34 mouse cellular contexts compared by ENCODE assay signal in the genomic region with DNA sequence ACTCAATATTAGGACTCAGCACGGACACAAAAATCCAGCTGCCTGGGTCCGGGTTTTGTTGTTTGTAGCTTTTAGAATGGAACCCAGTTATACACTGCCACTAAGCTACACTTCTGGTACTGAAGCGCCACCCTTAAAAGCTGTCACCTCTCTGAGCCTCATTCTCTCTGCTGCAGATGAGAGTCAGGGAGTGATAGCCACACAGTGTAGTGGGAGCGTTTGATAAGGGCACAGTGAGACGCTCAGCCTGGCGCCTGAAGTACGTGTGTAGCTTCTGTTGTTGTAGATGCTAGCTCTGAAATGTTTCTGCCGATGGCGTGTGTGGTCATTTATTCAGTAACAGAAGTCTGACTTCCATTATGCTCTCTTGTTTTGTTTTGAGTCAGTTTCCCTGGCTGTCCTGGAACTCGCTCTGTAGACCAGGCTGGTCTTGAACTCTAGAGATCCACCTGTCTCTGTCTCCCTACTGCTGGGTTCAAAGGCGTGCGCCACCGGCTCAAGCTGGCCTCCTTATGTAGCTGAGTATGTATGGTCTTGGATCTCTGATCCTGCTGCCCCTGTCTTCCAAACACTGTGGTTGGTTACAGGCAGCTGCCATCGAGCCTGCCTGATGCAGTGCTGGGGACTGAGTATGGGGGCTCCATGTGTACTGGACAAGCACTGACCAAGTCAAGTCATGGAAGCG. TPM values are rescaled to one million over a fixed set of nuclear protein-coding genes. Genes with fewer than 3 reads are reported as not detected.
DNase-seq lines count a peak whose midpoint lies in the region; ATAC-seq and TF ChIP-seq lines count a peak whose summit lies in the region.
"Had no signal": no experiment of that assay in that cellular context is flagged by ENCODE, and none has a peak within 500 bp of the region (broad histone marks: within the 10 kb centered on the region; RNA-seq: fewer than 3 reads in every experiment).

No protein-coding gene starts in this region.

- no peak for TF ChIP-seq CTCF in liver, postnatal 0 days (IDR thresholded peaks at IDR 0.05; ENCODE audit: low read depth)

- no peak overlapping the region for H3K4me3 ChIP-seq in liver, embryonic 12.5 days
- no peak overlapping the region for H3K4me3 ChIP-seq in liver, postnatal 0 days (ENCODE audit: low read depth, low read length)
- H3K4me3 ChIP-seq: embryonic facial prominence, embryonic 12.5 days; forebrain, embryonic 12.5 days; heart, embryonic 13.5 days; hindbrain, embryonic 15.5 days; layer of hippocampus, adult 2 months; limb, embryonic 12.5 days had no signal

- 0 out of 2 replicates have a peak, but pooled peaks cover 3% of the 10 kb centered on the region for H3K9me3 ChIP-seq in liver, embryonic 12.5 days (replicated peaks)
- H3K9me3 ChIP-seq in liver, postnatal 0 days (ENCODE audit: low read length): no peaks in the 10 kb centered on the region; the same call in 1 of the 2 replicates
- H3K9me3 ChIP-seq: embryonic facial prominence, embryonic 12.5 days; forebrain, embryonic 12.5 days; heart, embryonic 13.5 days; hindbrain, embryonic 15.5 days had no signal

- ATAC-seq in erythroblast, adult 5-6 weeks (replicated peaks; ENCODE audit: low FRiP score, poor library complexity, severe bottlenecking): peak; percentile 50; the same call in 1 of the 2 replicates
- ATAC-seq in liver, embryonic 12.5 days: peak; percentile 97
- peak; percentile 87 for ATAC-seq in liver, postnatal 0 days
- ATAC-seq: forebrain, postnatal 0 days; lung, postnatal 0 days; midbrain, embryonic 16.5 days had no signal

- H3K4me1 ChIP-seq in liver, embryonic 12.5 days: peaks cover 23% of the 10 kb centered on the region
- H3K4me1 ChIP-seq in liver, postnatal 0 days (ENCODE audit: insufficient read depth): no peaks in the 10 kb centered on the region
- H3K4me1 ChIP-seq: embryonic facial prominence, embryonic 12.5 days; forebrain, embryonic 12.5 days; heart, embryonic 13.5 days; hindbrain, embryonic 15.5 days; limb, embryonic 12.5 days had no signal

- peak overlapping the region; percentile 46 for H3K4me2 ChIP-seq in liver, embryonic 12.5 days
- peak overlapping the region; percentile 4; the same call in 1 of the 2 replicates for H3K4me2 ChIP-seq in liver, postnatal 0 days (ENCODE audit: low read depth, low read length)
- H3K4me2 ChIP-seq: embryonic facial prominence, embryonic 12.5 days; forebrain, embryonic 12.5 days; heart, embryonic 13.5 days; hindbrain, embryonic 15.5 days; limb, embryonic 12.5 days; midbrain, embryonic 11.5 days had no signal

- WGBS in liver, embryonic 12.5 days (ENCODE audit: insufficient replicate concordance): 52% methylated on average over 15 of the region's 15 CpGs
- WGBS in liver, postnatal 0 days (ENCODE audit: insufficient replicate concordance): 72% methylated on average over 15 of the region's 15 CpGs

- 0 out of 2 replicates have a peak, but pooled peaks cover 2% of the 10 kb centered on the region for H3K36me3 ChIP-seq in liver, embryonic 12.5 days
- no peaks in the 10 kb centered on the region for H3K36me3 ChIP-seq in liver, postnatal 0 days (replicated peaks; ENCODE audit: insufficient read depth, low read length)
- H3K36me3 ChIP-seq: embryonic facial prominence, embryonic 12.5 days; heart, embryonic 13.5 days; limb, embryonic 12.5 days had no signal

- peaks cover 22% of the 10 kb centered on the region for H3K27me3 ChIP-seq in liver, embryonic 12.5 days (replicated peaks)
- no peaks in the 10 kb centered on the region for H3K27me3 ChIP-seq in liver, postnatal 0 days (ENCODE audit: insufficient read depth, low read length)
- H3K27me3 ChIP-seq: embryonic facial prominence, embryonic 12.5 days; forebrain, embryonic 12.5 days; hindbrain, embryonic 15.5 days had no signal

- peak; percentile 34 for DNase-seq in MEL-GATA-1-ER (ENCODE audit: extremely low read depth, low read depth)
- DNase-seq in liver, postnatal 0 days: no peak
- no peak for DNase-seq in adrenal gland, postnatal 10 days
- DNase-seq in embryo, embryonic 9.5 days (ENCODE audit: extremely low spot score): no peak
- DNase-seq in layer of hippocampus, adult 9-10 months (ENCODE audit: low spot score): no peak
- DNase-seq: adrenal gland, postnatal 36 days; cerebellum, adult 11 months; cerebellum, adult 9-10 months; cerebellum, postnatal 36 days; forebrain, postnatal 0 days; gastrocnemius, postnatal 10 days; heart, postnatal 10 days; kidney, adult 2 months; kidney, postnatal 36 days; layer of hippocampus, postnatal 36 days; lung, adult 18-20 months; right cerebral cortex, postnatal 25 days; thymus, adult 2 months; thymus, postnatal 4 days had no signal

- H3K27ac ChIP-seq in liver, embryonic 12.5 days: peak overlapping the region; percentile 79
- 0 out of 2 replicates have a peak overlapping the region, but pooled peaks have one; percentile 30 for H3K27ac ChIP-seq in liver, postnatal 0 days (ENCODE audit: low read depth)
- H3K27ac ChIP-seq: embryonic facial prominence, embryonic 12.5 days; forebrain, embryonic 12.5 days; heart, embryonic 13.5 days; hindbrain, embryonic 15.5 days; layer of hippocampus, adult 2 months; limb, embryonic 12.5 days had no signal

- peak; percentile 47; the same call in 1 of the 2 replicates for TF ChIP-seq EP300 in liver, postnatal 0 days (IDR thresholded peaks at IDR 0.05; ENCODE audit: low read depth)

- no peak overlapping the region; the same call in 1 of the 2 replicates for H3K9ac ChIP-seq in liver, embryonic 12.5 days
- no peak overlapping the region for H3K9ac ChIP-seq in liver, postnatal 0 days (replicated peaks)
- H3K9ac ChIP-seq: embryonic facial prominence, embryonic 12.5 days; forebrain, embryonic 12.5 days; forebrain, postnatal 0 days; heart, embryonic 13.5 days; hindbrain, embryonic 15.5 days; limb, embryonic 12.5 days had no signal

RNA-seq across cellular contexts. Expression of a gene that starts 12.4 kb away (rescaled TPM):
- not detected in 2 replicates for total RNA-seq in erythroblast, adult 5-6 weeks (2015; ENCODE audit: low replicate concordance)
- not detected in 2 replicates for total RNA-seq in erythroblast, adult 5-6 weeks (2017; ENCODE audit: low replicate concordance)
- polyA plus RNA-seq in liver, embryonic 12.5 days (2016; fragmentation: Nextera tagmentation; extraction: Ambion mirVana): 0.06 and 0.12 TPM in 2 replicates
- 0.05 TPM in 1 of 2 replicates, not detected in the other for polyA plus RNA-seq in liver, postnatal 0 days (2015; fragmentation: Nextera tagmentation; extraction: Ambion mirVana)
- total RNA-seq in adrenal gland, postnatal 10 days (2021): 1 to 10 TPM; 3.4 to 4.7 TPM
- total RNA-seq: hematopoietic stem cell, adult 5-6 weeks; megakaryocyte, adult 5-6 weeks had no signal

RNA-seq across cellular contexts. Expression of a gene that starts 37.9 kb away (rescaled TPM):
- not detected in 2 replicates for total RNA-seq in erythroblast, adult 5-6 weeks (2015; ENCODE audit: low replicate concordance)
- total RNA-seq in erythroblast, adult 5-6 weeks (2017; ENCODE audit: low replicate concordance): 0.94 TPM in 1 of 2 replicates, not detected in the other
- polyA plus RNA-seq in liver, embryonic 12.5 days (2016; fragmentation: Nextera tagmentation; extraction: Ambion mirVana): not detected in 2 replicates
- polyA plus RNA-seq in liver, postnatal 0 days (2015; fragmentation: Nextera tagmentation; extraction: Ambion mirVana): 0.11 and 0.15 TPM in 2 replicates
- total RNA-seq in adrenal gland, postnatal 10 days (2021): under 1 TPM; 0.63 to 0.94 TPM
- total RNA-seq: hematopoietic stem cell, adult 5-6 weeks had no signal
- polyA plus RNA-seq: kidney, embryonic 16.5 days; limb, embryonic 12.5 days had no signal

RNA-seq across cellular contexts. Expression of a gene that starts 55.9 kb away (rescaled TPM):
- not detected in 2 replicates for total RNA-seq in erythroblast, adult 5-6 weeks (2015; ENCODE audit: low replicate concordance)
- not detected in 2 replicates for total RNA-seq in erythroblast, adult 5-6 weeks (2017; ENCODE audit: low replicate concordance)
- 0.56 and 0.91 TPM in 2 replicates for polyA plus RNA-seq in liver, embryonic 12.5 days (2016; fragmentation: Nextera tagmentation; extraction: Ambion mirVana)
- 0.04 and 0.24 TPM in 2 replicates for polyA plus RNA-seq in liver, postnatal 0 days (2015; fragmentation: Nextera tagmentation; extraction: Ambion mirVana)
- 10 to 100 TPM; 25.8 to 26.3 TPM for total RNA-seq in adrenal gland, postnatal 10 days (2021)
- total RNA-seq: hematopoietic stem cell, adult 5-6 weeks; megakaryocyte, adult 5-6 weeks; neutrophil, adult 5-6 weeks had no signal

Comparison
In these comparisons a context has a peak if more than half of its experiments do, and no peak if none do; other contexts are left out.
1. RNA of a gene that starts 12.4 kb away (total RNA-seq): 3.4 to 4.7 TPM in adrenal gland, postnatal 10 days; not detected in erythroblast, adult 5-6 weeks; every median in the first group is over 4 times any median in the second.
2. RNA of a gene that starts 55.9 kb away (total RNA-seq): 25.8 to 26.3 TPM in adrenal gland, postnatal 10 days; not detected in erythroblast, adult 5-6 weeks; every median in the first group is over 10 times any median in the second.
3. Peak in every context shown above with its lines, with median percentiles within 50 percentile points of each other: ATAC-seq.